Mouse (Mus musculus) frontal cortex, postnatal 10 days (tissue): ENCODE results near the gene Ces3a.
"Not testable (repeated sequence)": the region's sequence is repeated elsewhere in the genome, so short reads cannot be mapped to it uniquely, and the experiment has no call there.

ENCODE experiments used
- DNase-seq, 2 experiments: peaks; one replicate each; pipeline ENCODE4 v3.0.0; 2022; ENCODE audit warnings: low spot score in 2 of 2, mixed read lengths in 1 of 2

Ces3a gene

GRCm38 (mm10) chr8:105048371-105048854, at the start of gene Ces3a:
Ces3a (plus strand) TSS chr8:105048601.
- no peak for DNase-seq

GRCm38 (mm10) chr8:104999183-104999582, 49.2 kb upstream of the Ces3a start:
- no peak for DNase-seq

- no peak for DNase-seq
Observed at GRCm38 (mm10) chr8:105000586-105000985, 47.8 kb upstream of the Ces3a start, which contains the start of gene Ces2h. Ces2h (plus strand) TSS chr8:105000853.

- DNase-seq: no peak
Observed at GRCm38 (mm10) chr8:105010000-105010399, 38.4 kb upstream of the Ces3a start.

GRCm38 (mm10) chr8:105011136-105011535, 37.3 kb upstream of the Ces3a start:
- no peak for DNase-seq

- DNase-seq: no peak
Observed at GRCm38 (mm10) chr8:105014391-105014790, 34.0 kb upstream of the Ces3a start.

- no peak for DNase-seq
Observed at GRCm38 (mm10) chr8:105021954-105022353, 26.4 kb upstream of the Ces3a start.

GRCm38 (mm10) chr8:105023087-105023486, 25.3 kb upstream of the Ces3a start:
- no peak for DNase-seq

- DNase-seq: no peak
Observed at GRCm38 (mm10) chr8:105025050-105025449, 23.4 kb upstream of the Ces3a start.

- DNase-seq: no peak
Observed at GRCm38 (mm10) chr8:105043510-105043909, 4.9 kb upstream of the Ces3a start.

- DNase-seq: no peak
Observed at GRCm38 (mm10) chr8:105045824-105046401, 2.5 kb upstream of the Ces3a start.

GRCm38 (mm10) chr8:105056211-105056610, 7.8 kb downstream of the Ces3a start:
- DNase-seq: no peak

- no peak for DNase-seq
Observed at GRCm38 (mm10) chr8:105060056-105060455, 11.7 kb downstream of the Ces3a start.

GRCm38 (mm10) chr8:105066761-105067160, 18.4 kb downstream of the Ces3a start:
- DNase-seq: peak in 1 of 2 experiments; percentile 9

GRCm38 (mm10) chr8:105067905-105068304, 19.5 kb downstream of the Ces3a start:
- DNase-seq: not testable (repeated sequence)

- DNase-seq: no peak
Observed at GRCm38 (mm10) chr8:105068971-105069370, 20.6 kb downstream of the Ces3a start.

- no peak for DNase-seq
Observed at GRCm38 (mm10) chr8:105076601-105077000, 28.2 kb downstream of the Ces3a start.

- no peak for DNase-seq
Observed at GRCm38 (mm10) chr8:105077071-105077470, 28.7 kb downstream of the Ces3a start.

GRCm38 (mm10) chr8:105078591-105078990, 30.2 kb downstream of the Ces3a start:
- no peak for DNase-seq

- DNase-seq: no peak
Observed at GRCm38 (mm10) chr8:105080814-105081336, 32.5 kb downstream of the Ces3a start.

GRCm38 (mm10) chr8:105083449-105084050, 35.1 kb downstream of the Ces3a start, which contains the start of gene Ces3b:
Ces3b (plus strand) TSS chr8:105083753.
- DNase-seq: no peak

- DNase-seq: not testable (repeated sequence)
Observed at GRCm38 (mm10) chr8:105088166-105088565, 39.8 kb downstream of the Ces3a start.

GRCm38 (mm10) chr8:105088581-105088980, 40.2 kb downstream of the Ces3a start:
- DNase-seq: no peak
